Mouse (Mus musculus) kidney, adult 9 months (tissue): ENCODE measurements around the gene Got2.

ENCODE experiments used
- DNase-seq: peaks from one replicate; pipeline ENCODE4 v3.0.0; 2022

Gene Got2

DNA sequence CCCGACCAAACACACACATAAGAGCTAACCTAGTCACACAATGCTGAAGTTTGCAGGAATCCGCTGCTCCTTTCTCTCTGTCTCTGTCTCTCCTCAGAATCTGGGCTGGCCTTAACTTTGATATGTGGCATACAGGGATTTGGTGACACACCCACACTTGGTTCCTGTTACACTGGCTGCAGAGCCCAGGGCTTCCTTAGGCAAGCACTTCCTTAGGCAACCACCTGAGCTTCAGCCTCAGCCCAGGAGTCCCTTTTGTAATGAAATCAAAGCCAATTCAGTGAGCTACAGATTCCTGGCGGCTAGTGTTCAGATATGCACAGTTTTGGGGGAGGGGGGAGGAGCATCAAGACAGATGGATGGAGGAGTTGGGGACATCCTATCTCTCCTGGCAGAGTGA, 70.8 kb downstream of the Got2 start:
- no peak for DNase-seq

DNA sequence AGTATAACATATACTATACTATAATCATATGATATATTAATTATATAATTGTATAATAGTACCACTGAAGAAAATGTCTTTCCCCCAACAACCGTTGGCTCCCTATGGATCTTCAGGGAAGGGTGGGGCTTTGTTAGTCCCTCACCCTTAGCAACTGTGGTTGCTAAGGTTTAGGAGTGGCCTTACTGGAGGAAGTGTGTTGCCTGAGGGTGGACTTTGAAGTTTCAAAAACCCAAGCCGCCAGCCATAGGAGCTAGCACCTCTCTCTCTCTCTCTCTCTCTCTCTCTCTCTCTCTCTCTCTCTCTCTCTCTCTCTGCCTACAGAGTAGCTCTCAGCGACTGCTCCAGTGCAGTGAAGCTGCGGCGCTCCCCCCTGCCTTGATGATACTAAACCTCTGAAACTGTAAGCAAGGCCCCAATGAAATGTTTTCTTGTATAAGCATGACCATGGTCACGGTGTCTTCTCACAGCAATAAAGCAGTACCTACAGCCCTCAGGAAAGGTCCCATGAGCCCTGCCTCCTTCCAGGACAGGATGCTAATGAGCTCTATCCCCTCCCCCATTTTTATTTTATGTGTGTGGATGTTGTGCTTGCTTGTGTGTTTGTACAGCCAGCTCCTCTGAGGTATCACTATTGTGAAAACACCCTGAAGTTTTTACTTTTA, 72.2 kb downstream of the Got2 start:
- no peak for DNase-seq
